In genomic region chr4:120239419-120239818, GRCm38 (mm10) we compare ENCODE assay signal across 23 mouse cellular contexts. TPM values are rescaled to one million over a fixed set of nuclear protein-coding genes. Genes with fewer than 3 reads are reported as not detected.
DNase-seq lines count a peak whose midpoint lies in the region; ATAC-seq lines count a peak whose summit lies in the region.
"Had no signal": no experiment of that assay in that cellular context is flagged by ENCODE, and none has a peak within 500 bp of the region (broad histone marks: within the 10 kb centered on the region; RNA-seq: fewer than 3 reads in every experiment).

No protein-coding gene starts in this region.

- H3K9ac ChIP-seq in forebrain, embryonic 14.5 days (ENCODE audit: low read length): no peak overlapping the region
- no peak overlapping the region for H3K9ac ChIP-seq in forebrain, embryonic 11.5 days (ENCODE audit: low read length)
- H3K9ac ChIP-seq: hindbrain, embryonic 12.5 days had no signal

- no peak for ATAC-seq in forebrain, embryonic 14.5 days
- ATAC-seq in forebrain, embryonic 11.5 days (replicated peaks; ENCODE audit: low FRiP score): no peak
- ATAC-seq: activated CD4-positive, CD25-positive, alpha-beta regulatory T cell, adult 4 months; intestine, embryonic 16.5 days had no signal

- H3K4me3 ChIP-seq in forebrain, embryonic 14.5 days (ENCODE audit: low read depth, low read length): no peak overlapping the region
- no peak overlapping the region for H3K4me3 ChIP-seq in forebrain, embryonic 11.5 days (ENCODE audit: low read depth, low read length)
- H3K4me3 ChIP-seq: embryonic facial prominence, embryonic 10.5 days; erythroblast, embryonic 14.5 days; heart, embryonic 10.5 days; hindbrain, embryonic 12.5 days had no signal

- 74% methylated on average over 3 of the region's 3 CpGs for WGBS in forebrain, embryonic 14.5 days
- WGBS in forebrain, embryonic 11.5 days: 74% methylated on average over 3 of the region's 3 CpGs

- no peaks in the 10 kb centered on the region for H3K9me3 ChIP-seq in forebrain, embryonic 14.5 days (replicated peaks; ENCODE audit: control insufficient read depth, low read length)
- no peaks in the 10 kb centered on the region for H3K9me3 ChIP-seq in forebrain, embryonic 11.5 days (ENCODE audit: control insufficient read depth, low read length)
- H3K9me3 ChIP-seq: embryonic facial prominence, embryonic 10.5 days; heart, embryonic 10.5 days; hindbrain, embryonic 12.5 days had no signal

- peak overlapping the region; percentile 41; the same call in 1 of the 2 replicates for H3K27ac ChIP-seq in forebrain, embryonic 14.5 days (ENCODE audit: low read depth, low read length)
- no peak overlapping the region for H3K27ac ChIP-seq in forebrain, embryonic 11.5 days (ENCODE audit: low read depth, low read length)
- H3K27ac ChIP-seq: embryonic facial prominence, embryonic 10.5 days; heart, embryonic 10.5 days; hindbrain, embryonic 12.5 days had no signal

- no peak overlapping the region for H3K4me2 ChIP-seq in forebrain, embryonic 14.5 days (ENCODE audit: low read length)
- no peak overlapping the region for H3K4me2 ChIP-seq in forebrain, embryonic 11.5 days (ENCODE audit: low read depth, low read length, severe bottlenecking)
- H3K4me2 ChIP-seq: hindbrain, embryonic 12.5 days had no signal

- no peaks in the 10 kb centered on the region for H3K27me3 ChIP-seq in forebrain, embryonic 14.5 days (replicated peaks; ENCODE audit: control insufficient read depth, insufficient read depth, low read length)
- H3K27me3 ChIP-seq in forebrain, embryonic 11.5 days (ENCODE audit: control insufficient read depth, insufficient read depth, low read length): no peaks in the 10 kb centered on the region

- H3K36me3 ChIP-seq in forebrain, embryonic 14.5 days (ENCODE audit: control insufficient read depth, insufficient read depth, low read length): no peaks in the 10 kb centered on the region
- no peaks in the 10 kb centered on the region for H3K36me3 ChIP-seq in forebrain, embryonic 11.5 days (ENCODE audit: control insufficient read depth, insufficient read depth, low read length)
- H3K36me3 ChIP-seq: embryonic facial prominence, embryonic 10.5 days; G1E; heart, embryonic 10.5 days; hindbrain, embryonic 12.5 days had no signal

- peaks cover 49% of the 10 kb centered on the region for H3K4me1 ChIP-seq in forebrain, embryonic 14.5 days (ENCODE audit: control insufficient read depth, insufficient read depth, low read length)
- peaks cover 17% of the 10 kb centered on the region for H3K4me1 ChIP-seq in forebrain, embryonic 11.5 days (replicated peaks; ENCODE audit: control insufficient read depth, insufficient read depth, low read length)

- no peak for DNase-seq in forebrain, embryonic 14.5 days (ENCODE audit: low spot score)
- DNase-seq in forebrain, embryonic 11.5 days (ENCODE audit: low spot score): no peak
- DNase-seq in retina, postnatal 1 day: peak; percentile 59
- no peak for DNase-seq in retina, embryonic 14.5 days (ENCODE audit: low spot score)
- DNase-seq in R1 (ENCODE audit: low read depth, low spot score): peak; percentile 44
- peak; percentile 4 for DNase-seq in induced T-regulatory cell, adult 2 months (ENCODE audit: low read depth)
- DNase-seq in heart, adult 11 months: no peak
- DNase-seq: adrenal gland, postnatal 14 days; cerebellum, adult 11-12 months; cerebellum, adult 9-10 months; cerebellum, postnatal 25 days; gastrocnemius, postnatal 36 days; heart, adult 18-20 months; heart, postnatal 10 days; heart, postnatal 4 days; kidney, adult 2 months had no signal

RNA-seq across cellular contexts. Expression of gene Foxo6, which starts 47.7 kb away (rescaled TPM):
- polyA plus RNA-seq in forebrain, embryonic 14.5 days (2014; fragmentation: Nextera tagmentation; extraction: Ambion mirVana): 4.9 and 6.5 TPM in 2 replicates
- polyA plus RNA-seq in forebrain, embryonic 11.5 days (2014; fragmentation: Nextera tagmentation; extraction: Ambion mirVana): 0.39 and 1.1 TPM in 2 replicates
- polyA plus RNA-seq: activated CD4-positive, CD25-positive, alpha-beta regulatory T cell, adult 4 months; erythroblast, embryonic 14.5 days; G1E had no signal

Comparison
In these comparisons a context has a peak if more than half of its experiments do, and no peak if none do; other contexts are left out.
1. DNase-seq: peak in retina, postnatal 1 day (single experiment), R1 (single experiment) and induced T-regulatory cell, adult 2 months (single experiment); none in forebrain, embryonic 14.5 days (single experiment), forebrain, embryonic 11.5 days (single experiment), retina, embryonic 14.5 days (single experiment) and heart, adult 11 months (single experiment).